Mouse (Mus musculus): Measurements from ENCODE around the gene Atp13a2. TPM values are rescaled to one million over a fixed set of nuclear protein-coding genes. Genes with fewer than 3 reads are reported as not detected.

The Atp13a2 gene
- total RNA-seq, 2 experiments from 2014 or later, result 150 to 154 TPM

DNA sequence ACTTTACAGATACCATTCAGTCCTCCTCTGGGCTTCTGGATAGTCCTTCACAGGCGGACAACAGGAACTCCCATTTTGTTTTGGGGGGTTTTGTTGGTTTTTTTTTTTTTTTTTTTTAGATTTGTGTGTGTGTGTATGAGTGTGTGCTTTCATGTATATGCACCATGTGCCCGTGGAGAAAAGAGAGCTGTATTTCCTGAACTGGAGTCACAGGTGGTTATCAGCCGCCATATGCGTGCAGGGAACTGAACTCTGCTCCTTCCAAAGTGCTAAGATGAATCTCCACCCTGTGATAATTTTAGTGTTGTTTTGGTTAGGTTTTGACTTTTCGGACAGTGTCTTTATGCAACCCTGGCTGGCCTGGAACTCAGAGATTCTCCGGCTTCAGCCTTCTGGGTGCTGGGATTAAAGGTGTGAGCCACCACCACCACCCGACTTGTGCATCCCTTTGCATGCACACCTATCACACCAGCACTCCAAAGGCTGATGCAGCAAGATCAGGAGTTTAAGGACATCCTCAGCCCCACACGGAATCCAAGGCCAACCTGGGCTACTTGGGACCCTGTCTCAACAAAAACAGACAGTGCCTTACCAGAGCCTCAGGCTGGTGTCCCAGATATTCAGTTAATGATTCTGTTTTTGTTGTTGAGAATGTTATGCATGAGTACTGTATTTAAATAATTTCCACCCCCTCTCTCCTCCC is 24.3 kb upstream of the Atp13a2 start:
- DNase-seq, result no peak

DNA sequence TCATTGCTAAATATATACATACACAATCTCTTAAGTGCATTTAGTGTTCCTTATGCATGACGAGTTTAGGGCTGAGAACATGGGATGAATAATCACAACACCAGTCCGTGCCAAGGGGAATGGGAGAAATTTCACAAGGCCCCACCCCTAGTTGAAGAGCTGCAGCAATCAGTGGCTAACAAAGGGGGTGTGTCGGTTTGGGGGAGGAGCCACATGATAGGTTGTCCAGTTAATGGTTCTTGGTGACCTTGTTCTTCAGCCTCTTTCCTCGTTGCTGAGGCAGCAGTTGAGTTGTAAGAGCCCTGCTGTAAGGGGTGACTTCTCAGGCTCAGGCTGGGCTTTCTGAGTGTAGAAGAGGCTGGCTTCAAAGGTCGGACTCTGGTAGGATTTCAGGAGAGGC is 23.7 kb upstream of the Atp13a2 start:
- DNase-seq, result no peak

DNA sequence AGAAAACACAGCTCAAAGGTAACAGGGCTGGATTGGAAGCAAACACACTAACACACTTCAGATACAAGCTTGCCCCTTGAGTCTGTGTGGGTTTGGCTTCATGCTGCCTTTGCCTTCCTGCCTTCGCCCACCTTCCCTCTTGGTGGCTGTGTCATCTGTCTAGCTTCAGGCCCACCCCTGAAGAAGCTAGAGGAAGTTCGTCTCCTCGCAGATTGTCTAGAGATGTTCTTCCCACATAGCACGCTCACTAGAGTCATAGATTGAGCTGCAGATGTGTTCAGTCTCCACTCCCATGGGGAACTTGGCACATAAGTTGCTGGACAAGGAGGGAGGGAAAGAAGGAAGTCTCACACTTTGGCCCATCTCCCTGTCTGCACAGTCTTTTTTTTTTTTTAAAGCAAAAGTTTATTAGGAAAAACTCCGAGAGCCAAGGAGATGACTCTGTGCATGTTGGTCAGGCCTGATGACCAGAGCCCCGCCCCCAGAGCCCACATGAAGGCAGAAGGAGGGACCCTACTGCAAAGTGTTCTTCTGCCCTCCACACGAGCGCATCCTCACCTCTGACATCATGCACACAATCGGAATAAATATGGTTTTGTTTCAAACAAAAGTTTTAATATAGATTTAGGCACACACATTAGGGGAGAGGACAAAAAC is 22.6 kb upstream of the Atp13a2 start:
- no peak for DNase-seq

DNA sequence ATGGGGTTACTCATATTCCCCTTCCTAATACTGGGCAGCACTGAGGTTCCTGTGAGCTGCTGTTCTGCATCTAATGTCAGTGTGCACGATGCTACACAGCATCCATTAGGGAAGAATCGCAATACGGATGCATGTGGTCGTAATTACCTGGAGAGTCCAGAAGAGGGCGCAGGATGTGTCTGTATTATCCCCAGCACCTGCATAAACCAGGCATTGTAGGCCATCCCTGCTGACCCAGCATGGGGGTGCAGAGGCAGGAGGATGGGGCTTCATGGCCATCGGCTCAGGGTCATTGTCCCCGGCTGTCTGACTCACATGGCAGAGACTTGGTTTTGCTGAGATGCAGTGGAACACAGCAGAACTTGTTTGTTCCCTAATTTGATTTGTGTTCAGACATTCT is 22.1 kb upstream of the Atp13a2 start:
- DNase-seq, result peak; percentile 70 to 78

DNA sequence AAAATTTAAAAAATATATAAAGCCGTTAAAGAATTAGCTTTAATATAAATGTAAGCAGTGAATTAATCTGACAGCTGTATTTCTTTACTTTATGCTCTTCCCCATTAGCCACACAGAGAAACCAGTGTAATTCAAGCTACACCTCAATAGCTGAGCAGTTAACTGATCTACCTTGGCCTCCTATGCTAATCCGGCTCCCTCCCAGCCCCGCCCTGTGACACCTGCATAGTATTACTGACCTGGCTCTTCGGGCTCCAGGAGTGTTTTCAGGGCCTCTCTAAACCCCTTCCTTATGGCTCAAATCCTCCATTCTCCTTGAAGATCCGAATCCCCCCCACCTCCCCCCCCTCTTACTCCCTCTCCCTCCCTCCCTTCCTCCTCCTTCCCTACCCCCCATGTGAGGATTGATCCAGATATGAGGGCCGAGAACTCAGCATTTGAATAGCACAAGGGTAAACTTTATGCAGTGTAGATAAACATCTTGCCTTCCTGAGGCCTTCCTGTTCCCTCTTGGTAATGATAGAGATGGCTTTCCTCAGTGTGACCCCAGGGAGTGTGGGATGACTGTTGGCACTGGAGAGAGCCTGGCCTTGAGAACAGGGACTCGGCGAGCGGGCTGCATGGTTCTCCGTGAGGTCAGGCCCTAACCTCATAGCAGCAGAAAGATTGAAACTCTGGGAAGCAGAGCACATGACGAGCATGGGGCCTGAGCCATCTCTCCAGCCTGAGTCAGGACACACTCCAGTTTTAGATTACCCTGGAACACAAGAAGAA is 19.1 kb upstream of the Atp13a2 start:
- DNase-seq, result no peak

DNA sequence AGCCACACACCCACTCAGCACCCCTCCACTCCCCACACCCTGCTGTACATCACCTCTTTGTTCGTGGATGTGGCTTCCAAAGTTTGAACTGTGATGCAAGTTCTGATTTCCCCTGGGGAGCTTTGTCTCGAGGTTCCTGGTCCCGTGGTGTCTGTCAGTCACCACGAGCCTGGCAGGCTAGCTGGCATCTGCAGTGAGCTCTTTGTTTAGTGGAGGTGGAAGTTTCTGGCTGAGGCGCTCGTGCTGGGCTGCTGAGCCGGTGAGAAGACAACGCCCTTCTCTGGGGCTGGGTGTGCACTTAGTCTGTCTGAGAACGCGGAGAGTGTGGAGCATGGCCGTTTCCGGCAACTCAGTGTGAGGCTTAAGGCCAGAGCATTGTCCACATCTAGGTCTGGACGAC is 15.0 kb upstream of the Atp13a2 start:
- no peak for DNase-seq

DNA sequence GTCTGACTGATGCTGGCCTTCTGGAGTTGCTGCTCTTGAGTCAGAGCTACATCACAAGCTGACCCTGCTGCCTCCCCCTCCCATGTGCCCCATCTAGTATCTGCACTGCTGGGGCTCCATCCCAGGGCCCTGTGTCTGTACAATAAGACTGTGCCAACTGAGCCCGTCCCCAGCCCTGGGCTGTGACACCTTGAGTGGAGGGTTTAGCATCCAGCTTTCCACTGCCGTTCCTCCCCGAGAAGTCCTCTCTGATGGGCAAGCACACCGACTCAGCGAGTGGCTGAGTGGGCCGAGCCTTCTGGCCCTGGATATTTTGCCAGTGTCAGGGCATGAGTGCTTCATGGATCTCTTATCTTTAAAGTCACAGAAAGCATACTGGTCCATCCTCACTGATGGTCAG is 12.3 kb upstream of the Atp13a2 start:
- no peak for DNase-seq

DNA sequence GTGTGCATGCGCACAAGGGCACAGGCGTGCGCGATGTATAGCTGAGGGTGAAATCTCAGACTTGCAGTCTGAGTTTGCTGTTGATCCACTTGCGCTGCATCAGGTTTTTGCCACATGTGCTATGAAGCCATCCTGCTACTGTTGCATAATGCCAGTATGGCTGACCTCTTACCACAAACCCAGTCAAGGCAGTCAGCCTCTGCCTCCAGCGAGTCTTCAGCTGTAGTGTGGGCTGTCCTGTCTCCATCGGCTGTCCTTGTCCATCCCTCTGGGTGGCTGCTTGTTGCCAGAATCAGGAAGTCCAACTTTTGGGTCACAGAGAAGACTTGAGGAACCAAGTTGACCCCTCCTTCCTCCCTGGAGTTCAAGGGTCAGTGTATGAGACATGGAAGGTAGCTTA is 11.3 kb upstream of the Atp13a2 start:
- DNase-seq, result no peak

DNA sequence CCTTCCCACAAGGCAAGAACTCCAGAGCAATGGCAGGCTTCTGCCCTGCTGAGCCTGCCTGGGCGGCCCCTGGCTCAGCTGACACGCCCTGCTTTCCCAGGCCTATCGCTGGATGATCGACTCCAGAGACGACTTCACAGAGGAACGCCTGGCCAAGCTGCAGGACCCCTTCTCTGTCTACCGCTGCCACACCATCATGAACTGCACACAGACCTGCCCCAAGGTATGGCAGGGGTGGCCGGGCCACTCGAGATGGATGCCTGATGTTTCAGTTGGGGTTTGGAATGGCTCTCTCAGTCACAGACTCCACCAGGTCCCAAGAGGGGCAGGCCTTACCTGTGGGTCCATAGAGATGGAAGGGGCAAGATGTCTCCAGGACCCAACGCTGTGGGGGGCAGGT is 9.4 kb upstream of the Atp13a2 start:
- DNase-seq, result no peak

DNA sequence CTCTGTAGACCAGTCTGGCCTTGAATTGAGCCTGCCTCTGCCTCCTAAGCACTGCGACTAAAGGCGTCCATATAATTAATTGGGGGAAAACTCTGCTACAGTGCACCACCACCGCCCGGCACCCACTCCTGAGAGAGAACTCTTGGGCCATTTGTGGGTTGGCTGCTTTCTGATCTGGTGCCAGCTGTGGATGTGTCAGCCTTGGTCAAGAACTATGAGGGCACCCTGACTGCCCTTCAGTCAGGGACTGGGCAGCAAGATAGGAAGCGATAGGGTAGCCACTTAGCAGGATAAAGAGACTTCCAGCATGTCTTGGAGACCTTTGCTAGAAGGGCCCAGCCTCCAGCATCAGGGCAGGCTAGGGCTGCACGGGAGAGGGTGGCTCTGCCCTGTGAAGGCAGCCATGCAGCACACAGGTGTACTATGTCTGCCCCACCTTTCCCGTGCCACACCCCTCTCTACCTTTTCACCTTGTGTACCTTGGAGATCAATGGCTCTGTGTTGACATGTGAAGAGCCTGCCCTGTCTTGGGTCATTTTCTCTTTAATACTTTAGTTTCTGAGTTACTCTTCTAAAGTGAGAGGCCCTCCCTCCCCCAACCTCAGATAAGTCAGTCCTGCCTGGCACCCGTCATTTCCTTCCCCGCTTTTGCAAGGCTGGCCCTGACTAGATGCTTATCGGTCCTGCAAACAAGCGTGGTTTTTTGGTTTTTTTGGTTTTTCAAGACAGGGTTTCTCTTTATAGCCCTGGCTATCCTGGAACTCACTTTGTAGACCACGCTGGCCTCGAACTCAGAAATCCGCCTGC is 8.6 kb upstream of the Atp13a2 start:
- DNase-seq, result no peak

DNA sequence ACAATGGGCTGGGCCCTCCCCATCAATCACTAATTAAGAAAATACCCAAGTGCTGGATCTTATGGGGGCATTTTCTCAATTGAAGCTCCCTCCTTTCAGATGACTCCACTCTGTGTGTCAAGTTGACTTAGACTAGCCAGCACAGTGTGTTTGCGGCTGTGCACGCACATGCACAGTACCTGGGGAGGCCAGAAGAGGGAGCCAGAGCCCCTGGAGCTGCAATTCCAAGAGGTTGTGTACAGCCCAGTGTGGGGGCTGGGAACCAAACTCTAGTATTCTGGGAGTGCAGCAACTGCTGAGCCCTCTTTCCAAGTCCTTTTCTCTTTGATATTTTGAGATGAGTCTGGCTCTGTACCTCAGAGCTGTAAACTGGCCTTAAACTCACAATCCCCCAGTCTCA is 5.1 kb upstream of the Atp13a2 start:
- no peak for DNase-seq

DNA sequence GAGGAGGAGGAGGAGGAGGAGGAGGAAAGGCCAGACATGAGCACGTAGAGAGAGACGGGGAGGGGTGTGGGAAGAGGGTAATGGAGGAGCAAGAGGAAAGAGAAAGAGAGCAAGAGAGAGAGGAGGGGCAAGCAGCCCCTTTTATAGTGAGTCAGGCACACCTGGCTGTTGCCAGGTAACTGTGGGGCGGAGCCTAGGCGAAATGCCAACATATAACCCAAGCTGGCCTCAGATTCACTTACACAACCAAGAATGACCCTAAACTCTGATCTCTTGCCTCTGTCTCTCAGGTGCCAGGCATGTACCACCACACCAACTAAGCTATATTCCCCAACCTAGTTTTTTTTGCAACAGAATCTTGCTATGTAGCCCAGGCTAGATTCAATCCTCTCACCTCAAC is 3.9 kb upstream of the Atp13a2 start:
- DNase-seq, result no peak

DNA sequence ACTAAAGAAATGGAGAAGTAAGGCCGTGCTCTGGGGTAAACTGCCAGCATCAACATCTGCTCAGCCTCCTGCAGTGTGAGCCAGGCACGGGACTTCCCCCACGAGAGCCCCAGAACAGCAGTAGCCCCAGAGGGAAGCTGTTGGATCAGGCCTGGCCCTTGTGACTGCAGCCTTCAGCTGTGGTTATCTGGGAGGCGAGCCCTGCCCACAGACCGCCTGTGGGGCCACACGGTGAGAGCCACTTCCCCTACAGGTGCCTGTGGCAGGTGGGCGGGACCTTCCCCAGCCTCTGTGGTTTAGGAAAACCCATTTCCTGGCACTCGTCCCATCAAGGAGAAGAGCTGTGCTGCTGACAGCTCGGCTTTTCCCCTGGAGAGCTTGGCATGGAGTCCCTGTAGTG is 3.2 kb upstream of the Atp13a2 start:
- peak; percentile 31 to 44 for DNase-seq

DNA sequence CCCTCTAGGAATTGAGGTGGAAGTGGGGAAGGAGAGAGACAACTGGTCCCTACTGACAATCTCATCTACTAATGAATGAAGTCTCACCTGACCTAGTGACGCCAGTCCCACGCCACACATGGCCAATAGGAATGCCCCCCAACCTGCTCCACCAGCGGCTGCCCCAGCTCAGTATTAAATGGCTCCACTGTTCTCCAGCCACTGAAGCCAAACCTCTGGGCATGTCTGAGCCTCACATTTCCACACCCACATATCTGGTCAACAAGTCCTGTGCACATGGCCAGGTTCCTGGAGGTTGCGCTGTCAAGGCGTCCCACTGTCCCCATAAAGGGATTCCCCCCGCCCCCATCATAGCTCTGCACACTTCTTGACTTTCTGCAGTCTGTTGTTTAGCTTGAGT is 2.1 kb upstream of the Atp13a2 start:
- no peak for DNase-seq

DNA sequence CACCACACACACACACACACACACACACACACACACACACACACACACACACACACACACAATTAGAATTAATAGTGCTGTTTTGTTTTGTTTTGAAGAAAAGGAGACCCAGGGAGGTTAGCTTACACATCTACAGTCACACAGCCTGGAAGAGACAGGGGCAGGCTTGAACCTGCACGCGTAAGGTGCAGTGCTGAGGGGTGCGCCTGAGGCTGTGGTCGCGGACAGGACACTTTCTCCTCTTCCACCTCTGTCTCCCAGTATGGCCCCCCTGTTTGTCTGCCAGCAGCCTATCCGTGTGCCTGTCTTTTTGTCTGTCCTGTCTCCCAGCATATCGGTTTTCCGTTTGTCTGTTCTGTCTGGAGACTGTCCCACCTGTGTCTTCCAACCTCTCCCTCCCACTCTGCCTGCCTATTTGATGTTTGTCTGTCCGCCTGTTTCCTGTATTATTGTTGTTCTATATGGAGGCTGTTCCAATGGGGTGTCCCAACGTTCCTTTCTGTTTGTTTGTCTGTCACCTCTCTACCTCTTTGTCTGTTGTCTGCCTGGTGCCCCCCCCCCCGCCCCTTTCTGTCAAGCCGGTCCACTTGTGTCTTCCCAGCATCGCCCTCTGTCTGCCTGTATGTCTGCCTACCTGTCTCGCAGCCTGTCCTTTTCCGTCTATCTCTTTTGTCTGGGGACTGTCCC is 506 bp upstream of the Atp13a2 start:
- DNase-seq, result no peak

DNA sequence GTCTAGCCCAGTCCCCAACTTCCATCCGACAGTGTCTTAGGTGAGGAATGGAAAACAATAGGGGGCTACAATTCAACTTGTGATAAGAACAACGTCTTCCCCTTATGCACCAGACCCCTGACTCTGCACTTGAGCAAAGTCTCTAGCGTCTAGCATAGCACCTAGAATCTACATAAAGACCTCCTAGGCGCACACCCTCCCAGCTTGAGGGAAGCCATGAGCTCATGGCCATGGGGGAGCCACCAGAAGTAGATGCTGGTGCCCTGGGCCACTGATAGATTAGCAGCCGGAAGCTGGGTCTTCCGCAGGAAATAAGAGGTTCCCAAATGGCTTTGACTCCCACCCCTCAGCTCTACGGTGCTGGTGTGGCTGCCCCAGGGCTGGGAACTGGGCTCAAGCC is 803 bp downstream of the Atp13a2 start:
- no peak for DNase-seq

DNA sequence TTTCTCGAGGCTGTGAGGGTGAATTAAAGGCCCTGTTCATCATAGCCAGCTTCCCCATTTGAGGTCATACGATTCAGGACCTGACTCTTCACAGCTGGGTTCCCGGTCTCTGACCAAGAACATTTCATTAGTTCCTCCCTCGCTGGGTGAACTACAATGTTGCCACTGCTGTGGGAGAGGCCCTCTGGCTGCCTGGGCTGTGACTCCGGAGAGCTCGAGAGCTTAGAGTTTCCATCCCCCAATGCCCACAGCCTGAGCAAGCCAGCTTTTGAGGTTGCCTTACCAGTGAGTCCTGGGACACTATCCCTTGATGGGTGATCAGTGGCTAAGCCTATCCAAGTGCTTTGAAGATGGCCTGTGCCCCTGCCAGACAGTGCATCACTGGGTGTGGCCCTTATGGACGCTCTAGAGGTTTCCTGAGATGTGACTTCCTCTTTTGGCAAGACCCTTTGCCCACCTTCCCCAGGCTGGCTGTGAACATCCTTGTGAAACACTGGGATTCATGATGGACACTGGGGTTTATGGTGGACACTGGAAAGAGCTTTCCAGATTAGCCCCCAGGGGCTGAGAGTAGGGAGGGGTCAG is 2.1 kb downstream of the Atp13a2 start:
- DNase-seq, result no peak

DNA sequence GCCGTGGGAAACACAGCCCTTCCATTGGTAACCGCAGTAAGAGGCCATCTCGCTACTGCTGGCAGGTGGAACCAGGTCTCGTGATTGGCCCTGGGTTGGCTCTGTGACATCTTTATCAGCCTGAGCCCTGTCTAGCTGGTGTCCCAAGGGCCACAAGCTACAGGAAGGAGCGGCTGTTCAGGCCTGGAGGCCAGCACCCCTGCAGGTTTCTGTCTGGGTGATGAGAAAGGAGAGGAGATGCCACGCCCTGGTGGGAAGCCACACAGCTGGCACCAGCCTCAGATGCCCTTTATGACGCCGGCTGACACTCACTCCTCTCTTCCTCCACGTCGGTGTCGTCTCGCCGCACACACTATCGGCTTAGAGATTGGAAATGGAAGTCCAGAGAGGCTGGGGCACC is 2.8 kb downstream of the Atp13a2 start:
- DNase-seq, result no peak

DNA sequence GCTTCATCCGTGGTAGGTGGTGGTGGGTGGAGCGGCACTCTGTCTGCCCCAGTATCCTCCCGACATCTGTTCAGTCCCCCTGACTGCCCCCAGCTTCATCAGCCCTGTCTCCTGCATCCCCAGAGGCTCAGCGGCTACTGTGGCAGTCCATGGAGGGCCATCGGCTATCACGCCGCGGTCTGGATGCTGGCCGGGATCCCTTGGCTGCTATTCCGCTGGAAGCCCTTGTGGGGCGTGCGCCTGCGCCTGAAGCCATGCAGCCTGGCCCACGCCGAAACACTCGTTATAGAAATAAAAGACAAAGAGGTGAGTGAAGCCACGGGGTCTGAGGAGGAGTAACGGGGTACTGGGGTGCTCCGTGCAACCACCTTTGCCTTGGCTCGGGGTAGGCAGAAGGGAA is 5.5 kb downstream of the Atp13a2 start:
- DNase-seq, result no peak

DNA sequence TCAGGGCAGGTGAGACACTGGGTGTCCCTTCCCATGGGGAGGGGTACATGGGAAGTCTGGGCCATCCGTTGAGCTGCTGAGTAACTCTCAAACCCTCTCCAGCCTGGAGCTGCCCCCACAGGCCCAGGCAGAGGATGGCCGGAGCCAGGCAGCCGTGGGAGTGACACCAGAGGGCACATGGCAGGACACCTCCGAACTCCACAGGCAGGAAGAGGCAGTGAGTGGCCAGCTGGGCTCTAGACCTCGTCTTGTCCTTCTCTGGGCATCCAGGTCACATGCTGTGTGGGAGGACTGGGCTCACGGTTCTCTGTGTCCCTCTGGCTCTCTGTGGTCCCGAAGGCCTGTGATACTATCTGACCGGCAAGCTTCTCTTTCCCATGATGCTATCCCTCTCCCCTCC is 7.2 kb downstream of the Atp13a2 start:
- DNase-seq, result no peak

DNA sequence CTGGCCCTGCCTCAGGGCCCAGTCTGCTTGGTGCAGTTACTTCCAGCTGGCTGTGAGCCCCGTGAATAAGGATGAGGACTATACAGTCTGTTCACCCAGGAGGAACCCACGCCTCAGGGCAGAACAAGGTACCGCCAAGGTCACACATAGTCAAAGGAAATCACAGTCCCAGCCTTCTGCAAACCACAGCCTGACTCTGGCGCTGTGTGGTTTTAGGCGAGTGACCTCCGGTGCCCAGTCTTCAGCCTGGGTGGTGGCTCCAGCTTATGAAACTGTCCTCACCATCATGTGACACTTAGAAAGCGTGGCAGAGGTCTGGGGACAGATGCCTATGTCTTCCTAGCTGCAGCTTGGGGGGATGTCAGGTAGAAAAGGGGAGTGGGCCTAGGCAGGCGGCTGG is 9.1 kb downstream of the Atp13a2 start:
- DNase-seq, result no peak

DNA sequence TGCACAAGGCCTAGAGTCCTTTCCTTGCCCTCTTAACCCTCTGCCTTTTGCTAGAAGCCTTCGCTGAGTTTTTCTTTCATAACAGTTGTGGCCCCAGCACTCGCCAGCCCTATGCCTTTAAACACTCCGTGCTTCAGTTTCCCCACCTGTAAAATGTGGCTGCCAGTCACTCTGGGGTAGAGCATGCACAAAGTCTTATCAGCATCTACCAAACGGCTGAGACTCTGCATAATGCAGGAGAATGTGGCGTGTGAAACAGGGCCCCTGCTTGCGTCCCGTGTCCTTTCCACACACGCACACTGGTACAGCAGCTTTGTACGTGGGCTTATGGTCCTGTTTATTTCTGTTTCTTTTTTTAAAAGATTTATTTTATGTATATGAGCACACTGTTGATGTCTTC is 10.1 kb downstream of the Atp13a2 start:
- no peak for DNase-seq
